Mouse (Mus musculus) MN1 (cell line): ENCODE data around the gene Nepn.
"Not testable (repeated sequence)": the region's sequence is repeated elsewhere in the genome, so short reads cannot be mapped to it uniquely, and the experiment has no call there.

Source experiments
- DNase-seq: peaks from one replicate; pipeline ENCODE4 v3.0.0-alpha.2; 2016; ENCODE audit warnings: low spot score

Nepn gene

GRCm38 (mm10) chr10:52388922-52389430, at the start of gene Nepn:
Nepn (plus strand) TSS chr10:52388972.
- DNase-seq: no peak

DNA sequence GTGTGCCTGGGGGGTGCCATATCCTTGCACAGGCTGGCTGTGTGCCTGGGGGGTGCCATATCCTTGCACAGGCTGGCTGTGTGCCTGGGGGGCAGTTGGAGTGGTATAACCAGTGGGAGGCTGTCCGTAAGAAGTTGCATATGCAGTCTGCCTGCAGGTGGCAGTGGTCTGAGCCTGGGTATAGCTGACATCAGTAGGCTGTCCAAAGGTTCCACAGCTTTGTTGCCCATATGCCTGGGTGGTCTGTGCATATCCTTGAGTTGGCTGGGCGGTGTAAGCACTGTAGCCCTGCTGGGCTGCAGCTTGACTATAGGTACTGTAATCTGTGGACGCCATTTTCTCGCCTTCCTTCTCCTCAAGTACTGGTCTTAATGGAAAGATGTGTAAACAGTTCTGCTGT, 45.4 kb upstream of the Nepn start:
- not testable (repeated sequence) for DNase-seq

GRCm38 (mm10) chr10:52353184-52353583, 35.6 kb upstream of the Nepn start:
- no peak for DNase-seq

DNA sequence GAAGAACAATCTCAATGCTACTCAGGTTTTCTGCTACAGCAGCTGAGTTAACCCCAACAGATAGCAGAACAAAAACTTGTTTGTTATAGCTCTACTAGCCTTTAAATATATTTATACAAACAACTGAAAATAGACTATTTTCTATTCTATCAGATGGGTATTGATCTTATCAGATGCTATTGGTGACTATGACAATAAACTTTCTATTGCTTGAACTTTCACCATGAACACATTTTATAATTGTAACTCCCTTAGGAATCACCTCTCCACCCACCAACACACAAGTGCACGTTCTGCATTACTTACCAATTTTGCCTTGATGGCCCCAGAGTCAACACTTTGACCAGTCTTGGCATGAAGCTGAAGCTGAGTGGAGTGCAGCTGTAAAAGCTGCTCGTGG, 30.3 kb upstream of the Nepn start, which contains the start of gene Gm26741:
TSS of gene Gm26741 (plus strand) at position 301 of the 400 bp plus-strand sequence.
- no peak for DNase-seq

DNA sequence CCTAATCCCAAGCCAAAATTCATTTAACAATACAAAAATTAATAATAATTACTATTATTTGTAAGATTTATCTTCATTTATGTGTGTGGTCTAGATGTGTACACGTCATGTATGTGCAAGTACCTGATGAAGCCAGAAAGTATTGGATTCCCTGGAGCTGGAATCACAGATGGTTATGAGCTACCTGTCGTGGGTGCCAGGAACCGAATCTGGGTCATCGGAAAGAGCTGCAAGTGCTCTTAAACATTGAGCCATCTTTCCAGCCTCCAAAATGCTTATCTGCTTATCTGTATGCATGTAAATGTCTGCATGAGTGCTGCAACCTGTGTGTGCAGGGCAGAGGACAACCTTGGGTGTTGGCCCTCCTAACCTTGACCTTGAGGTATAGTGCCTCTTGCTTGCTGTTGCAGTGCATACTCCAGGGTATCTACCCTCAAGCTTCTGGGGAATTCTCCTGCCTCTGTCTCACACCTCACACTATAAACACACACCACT, 28.5 kb upstream of the Nepn start:
- no peak for DNase-seq

DNA sequence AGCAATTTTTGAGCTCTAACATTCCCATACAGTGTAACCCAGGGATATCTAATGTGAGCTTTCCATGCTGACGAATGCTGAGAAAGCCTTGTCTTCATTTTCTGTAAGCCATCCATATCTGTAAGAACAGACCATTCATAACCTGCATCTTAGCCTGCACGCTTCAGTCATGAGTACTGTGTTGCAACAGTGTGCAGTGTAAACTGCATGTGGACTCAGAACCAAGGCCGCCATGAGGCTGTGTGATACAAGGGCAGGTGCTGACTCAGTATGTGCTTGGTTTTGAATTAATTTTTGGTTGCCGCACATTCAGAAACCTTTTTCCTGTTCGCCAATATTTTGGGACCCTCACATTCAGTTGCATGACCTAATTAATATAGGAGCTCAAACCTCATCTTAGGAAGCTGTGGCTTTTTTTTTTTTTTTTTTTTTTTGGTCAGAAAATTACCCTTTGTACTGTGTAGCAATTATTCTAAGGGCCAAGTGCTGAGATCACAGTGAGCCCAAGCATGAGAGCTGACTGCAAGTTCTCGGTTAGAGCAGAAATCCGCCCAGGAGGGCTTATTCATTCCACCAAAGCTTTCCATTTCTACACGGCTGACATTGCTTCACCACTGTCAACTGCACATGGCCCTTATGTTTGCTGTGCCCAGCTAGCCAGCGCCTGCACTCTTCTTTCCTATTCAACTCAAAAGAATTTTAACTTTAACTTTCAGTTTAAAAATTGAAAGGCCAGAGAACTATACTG, 27.7 kb upstream of the Nepn start:
- DNase-seq: no peak

DNA sequence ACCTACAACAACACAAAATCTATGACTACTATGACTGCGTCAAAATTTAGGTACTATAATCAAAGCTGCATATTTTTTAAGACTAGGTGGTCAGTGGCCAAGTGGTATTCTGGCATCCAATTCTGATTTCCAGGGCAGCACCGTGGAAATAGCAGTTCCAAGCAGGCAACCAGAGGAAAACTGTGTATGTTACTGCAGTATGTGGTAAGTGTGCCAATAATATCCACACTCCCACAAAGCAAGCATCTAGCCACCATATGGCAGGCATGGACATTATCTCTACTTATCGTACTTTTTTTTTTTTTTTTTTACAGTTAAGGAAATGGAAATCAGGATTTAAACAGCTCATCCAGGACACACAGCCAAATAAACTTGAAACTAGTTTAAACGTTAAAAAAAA, 20.4 kb upstream of the Nepn start:
- no peak for DNase-seq

GRCm38 (mm10) chr10:52373834-52374233, 14.9 kb upstream of the Nepn start:
- DNase-seq: no peak

GRCm38 (mm10) chr10:52374651-52375050, 14.1 kb upstream of the Nepn start:
- DNase-seq: no peak

DNA sequence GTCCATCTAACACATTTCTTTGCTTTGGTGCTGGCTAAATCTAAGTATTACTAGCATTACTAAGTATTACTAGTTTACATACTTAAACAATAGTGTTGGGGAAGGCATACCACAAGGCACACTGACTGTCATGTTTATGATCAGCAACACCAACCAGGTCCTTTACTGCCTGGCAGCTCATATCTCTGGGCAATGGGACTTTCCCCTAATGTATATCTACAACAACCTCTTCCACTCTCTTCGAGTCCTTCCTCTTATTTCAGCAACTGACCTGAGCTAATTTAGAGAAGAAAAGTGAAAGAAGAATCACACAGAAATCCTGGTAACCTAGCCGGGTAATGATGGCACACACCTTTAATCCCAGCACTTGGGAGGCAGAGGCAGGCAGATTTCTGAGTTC, 12.3 kb upstream of the Nepn start:
- no peak for DNase-seq

GRCm38 (mm10) chr10:52377813-52378212, 11.0 kb upstream of the Nepn start:
- DNase-seq: no peak

DNA sequence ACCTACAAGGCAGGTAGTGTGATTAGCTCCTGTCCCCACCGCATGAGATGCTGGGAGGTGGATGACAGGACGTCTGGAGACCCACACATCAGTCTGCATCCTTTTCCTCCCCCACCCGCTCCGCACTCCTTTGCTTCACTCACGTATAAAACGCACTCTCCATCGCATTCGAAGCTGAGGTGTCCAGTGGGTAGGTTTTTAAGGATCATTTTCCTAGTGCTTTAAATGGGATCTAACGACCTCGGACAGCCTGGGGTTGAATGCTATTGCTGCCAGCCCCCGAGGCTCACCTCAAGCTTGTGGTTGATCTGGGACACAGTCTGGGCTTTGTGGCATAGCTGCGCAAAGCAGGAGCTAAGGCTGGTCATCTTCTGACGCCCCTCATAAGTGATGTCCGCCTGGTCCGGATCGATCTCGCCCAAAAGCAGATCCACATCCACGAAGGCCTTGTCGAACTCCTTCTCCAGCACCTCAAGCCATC, 7.4 kb upstream of the Nepn start:
- peak; percentile 72 for DNase-seq

GRCm38 (mm10) chr10:52381845-52382591, 6.8 kb upstream of the Nepn start, which contains the start of gene Gopc:
Gopc (minus strand) TSS chr10:52382124.
- peak; percentile 100 for DNase-seq

DNA sequence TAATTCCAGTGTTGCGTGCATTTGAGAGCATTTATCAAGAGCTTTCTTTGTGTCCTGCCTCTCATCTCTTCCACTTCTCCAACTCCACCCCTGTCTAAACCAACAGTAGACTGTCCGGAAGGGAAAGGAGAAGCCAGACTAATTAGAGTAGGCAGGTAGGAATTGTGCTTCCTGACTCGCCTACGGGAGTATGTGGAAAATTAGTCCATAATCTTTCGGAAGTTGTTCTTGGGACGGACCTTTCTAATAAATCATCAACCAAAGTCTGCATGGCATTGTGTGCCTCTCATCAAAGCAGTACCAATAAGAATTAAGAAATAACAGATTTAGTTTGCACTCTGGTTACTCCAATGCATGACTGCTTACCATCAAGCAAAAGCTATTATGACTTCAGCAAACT, 5.8 kb upstream of the Nepn start:
- DNase-seq: no peak

- DNase-seq: no peak
Measured at GRCm38 (mm10) chr10:52383522-52383921, 5.2 kb upstream of the Nepn start.

DNA sequence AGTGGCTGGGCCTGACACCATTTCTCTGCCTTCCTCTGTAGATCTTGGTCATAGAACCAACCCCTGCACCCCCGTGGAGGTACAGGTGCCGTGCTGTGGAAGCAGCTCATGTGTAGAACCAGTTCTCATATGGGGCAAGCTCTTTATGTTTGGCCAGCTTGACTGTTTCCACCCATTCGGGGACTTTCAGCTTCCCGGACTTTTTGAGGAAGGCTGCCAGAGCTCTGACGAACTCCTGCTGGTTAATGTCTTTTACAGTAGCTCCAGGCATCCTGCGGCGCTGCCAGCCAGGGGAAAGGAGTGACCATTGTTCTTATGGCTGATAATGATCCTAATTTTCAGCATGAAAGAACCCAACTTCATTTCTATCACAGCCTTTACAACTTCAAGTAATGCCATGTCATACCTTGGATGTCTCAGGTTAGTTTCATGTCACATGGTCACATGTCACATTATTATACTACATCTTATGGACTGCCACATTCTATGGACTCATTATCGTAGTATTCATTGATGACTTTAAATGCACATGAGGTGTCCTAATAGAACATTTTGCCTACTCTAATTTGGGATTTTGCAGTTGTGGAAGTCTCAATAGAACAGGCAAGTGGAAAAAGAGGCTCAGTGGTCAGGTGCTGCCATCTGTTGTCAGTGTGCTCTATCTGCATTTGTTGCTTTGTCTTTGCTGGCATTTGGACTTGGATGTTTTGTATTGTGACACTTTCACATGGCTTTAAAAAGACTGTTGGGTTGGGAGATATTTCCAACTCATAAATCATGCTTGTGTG, 3.8 kb upstream of the Nepn start:
- peak; percentile 79 for DNase-seq

GRCm38 (mm10) chr10:52387192-52387591, 1.6 kb upstream of the Nepn start:
- DNase-seq: no peak

DNA sequence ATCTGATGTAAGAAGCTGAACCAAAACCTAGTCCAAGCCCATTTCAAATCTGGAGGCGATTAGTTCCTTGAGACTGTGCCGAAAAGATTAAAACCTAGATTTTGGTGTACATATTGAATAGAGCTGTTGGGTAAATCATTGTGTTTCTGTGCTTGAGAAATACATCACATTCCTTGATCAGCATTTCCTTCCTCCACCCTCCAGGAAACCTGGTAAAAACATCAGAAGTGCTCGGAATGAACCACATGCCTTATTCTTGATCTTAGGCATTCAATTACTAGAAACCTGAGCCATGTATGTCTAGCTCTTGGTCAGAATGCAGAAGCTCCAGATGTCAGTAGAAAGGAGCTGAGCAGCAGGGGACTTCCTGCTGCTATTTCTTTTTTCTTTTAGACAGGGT, 666 bp downstream of the Nepn start:
- no peak for DNase-seq

GRCm38 (mm10) chr10:52391208-52391607, 2.4 kb downstream of the Nepn start:
- DNase-seq: no peak

DNA sequence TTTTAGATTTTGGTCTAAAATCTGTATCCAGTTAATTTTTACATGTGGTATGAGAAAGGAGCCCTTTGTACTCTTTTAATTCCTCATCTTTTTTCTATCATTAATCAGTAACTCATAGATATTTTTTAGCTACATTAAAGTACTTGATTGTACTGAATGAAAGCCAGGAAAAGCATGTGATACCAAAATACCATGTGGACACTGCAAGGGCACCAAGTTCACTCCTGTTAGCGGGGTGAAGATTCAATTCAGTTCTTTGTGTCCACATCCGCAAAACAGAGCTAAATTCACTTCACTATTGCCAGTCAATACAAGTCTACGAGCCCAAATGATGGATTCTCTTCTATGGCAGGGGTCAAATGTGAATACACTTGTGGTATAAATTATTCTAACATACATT, 7.9 kb downstream of the Nepn start:
- no peak for DNase-seq

GRCm38 (mm10) chr10:52398715-52399114, 9.9 kb downstream of the Nepn start:
- no peak for DNase-seq

GRCm38 (mm10) chr10:52399722-52400121, 10.9 kb downstream of the Nepn start:
- DNase-seq: no peak
